Mouse (Mus musculus): ENCODE measurements around the gene Spen.
"Not testable (repeated sequence)": the region's sequence is repeated elsewhere in the genome, so short reads cannot be mapped to it uniquely, and the experiment has no call there.

Gene Spen

DNA sequence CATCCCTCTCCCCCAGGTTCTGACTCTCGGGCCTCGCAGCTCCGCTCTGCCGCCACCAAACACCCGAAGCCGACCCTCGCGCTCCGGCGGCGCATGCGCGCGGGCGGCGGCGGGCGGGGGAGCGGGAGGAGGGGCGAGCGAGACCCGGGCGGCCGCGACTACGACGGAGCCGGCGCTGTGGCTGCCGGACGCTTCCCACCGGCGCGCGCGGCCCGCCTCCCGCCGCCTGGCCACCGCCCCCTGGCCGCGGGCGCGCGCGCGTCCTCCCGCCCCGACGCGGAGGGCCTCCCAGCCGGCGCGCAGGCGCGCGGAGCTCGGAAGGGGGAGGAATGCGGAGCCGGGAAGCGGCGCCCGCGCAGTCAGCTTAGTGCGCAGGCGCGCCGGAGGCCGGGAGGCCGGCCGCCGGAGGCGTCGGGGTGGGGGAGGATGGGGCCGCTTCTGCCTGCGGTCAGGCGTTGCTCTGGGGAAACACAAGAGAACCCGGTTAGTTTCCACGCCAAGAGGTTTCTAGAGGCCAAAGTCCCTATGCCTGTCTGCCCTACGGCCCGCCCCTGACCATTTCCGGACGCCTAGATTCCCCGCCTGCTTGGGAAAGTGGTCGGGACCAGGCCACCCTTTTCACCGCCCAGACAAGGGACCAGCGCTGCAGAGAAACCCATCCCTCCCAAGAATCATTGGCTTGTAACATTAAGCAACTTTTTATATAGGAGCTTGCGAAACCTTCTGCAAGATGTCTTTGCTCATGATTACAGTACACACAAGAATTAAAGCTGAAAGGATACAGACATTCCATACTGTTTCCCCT, at the start of gene Spen:
Gene Spen (minus strand): TSS at position 190 of the 805 bp plus-strand sequence.
- peak; percentile 95 to 99 for DNase-seq

DNA sequence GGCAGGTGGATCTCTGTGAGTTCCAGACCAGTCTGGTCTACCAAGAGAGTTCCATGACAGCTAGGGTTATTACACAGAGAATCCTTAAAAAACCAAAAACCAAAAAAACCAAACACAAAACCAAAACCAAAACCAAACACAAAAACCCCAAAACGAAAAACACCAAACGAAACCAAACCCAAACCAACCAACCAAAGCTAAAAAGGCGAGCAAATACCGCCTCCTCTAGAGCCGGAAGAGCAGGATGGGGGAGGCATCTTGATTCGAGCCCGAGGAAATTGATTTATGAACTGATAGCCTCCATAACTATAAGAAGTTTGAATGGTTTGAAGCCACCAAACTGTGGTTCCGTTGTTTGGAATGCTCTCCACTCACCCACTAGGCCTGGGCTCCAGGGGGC, 45.5 kb upstream of the Spen start:
- no peak for DNase-seq

DNA sequence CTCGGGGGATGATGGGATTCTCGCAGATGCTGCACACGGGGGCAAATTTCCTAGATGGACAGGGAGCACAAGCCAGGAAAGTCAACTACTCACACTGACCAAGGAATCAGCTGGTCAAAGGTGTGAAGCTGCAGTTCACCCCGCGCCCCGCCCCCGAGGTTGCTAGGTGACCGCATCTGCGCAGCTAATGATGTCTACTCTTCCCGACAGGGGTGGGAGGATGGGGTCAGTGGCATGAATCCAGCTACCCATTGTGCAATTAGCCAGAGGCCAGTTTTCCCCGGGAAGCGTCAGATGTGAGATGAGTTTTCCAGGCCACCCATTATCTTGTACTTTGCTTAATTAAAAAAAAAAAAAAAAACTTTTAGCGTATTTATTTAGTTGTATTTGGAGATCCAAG, 42.7 kb upstream of the Spen start:
- no peak for DNase-seq

DNA sequence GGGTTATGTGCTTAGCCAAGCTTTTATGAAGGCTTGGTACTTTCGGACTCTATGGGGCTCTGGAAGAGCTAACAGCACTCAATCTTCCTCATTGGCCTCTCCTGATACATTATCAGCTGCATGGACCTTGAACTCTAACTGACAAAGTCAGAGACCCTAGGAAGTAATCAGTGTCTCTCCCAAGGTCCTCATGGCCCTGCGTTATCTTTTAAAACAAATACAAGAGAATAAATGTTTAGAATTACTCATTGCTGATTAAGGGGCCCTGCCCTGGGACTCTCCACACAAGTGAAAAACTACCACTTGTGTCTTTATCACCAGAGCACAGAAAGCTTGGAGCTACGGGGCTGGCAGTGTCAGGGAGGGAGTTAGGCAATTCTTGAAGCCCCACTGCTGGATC, 40.4 kb upstream of the Spen start:
- peak in 1 of 2 experiments; percentile 32 for DNase-seq

DNA sequence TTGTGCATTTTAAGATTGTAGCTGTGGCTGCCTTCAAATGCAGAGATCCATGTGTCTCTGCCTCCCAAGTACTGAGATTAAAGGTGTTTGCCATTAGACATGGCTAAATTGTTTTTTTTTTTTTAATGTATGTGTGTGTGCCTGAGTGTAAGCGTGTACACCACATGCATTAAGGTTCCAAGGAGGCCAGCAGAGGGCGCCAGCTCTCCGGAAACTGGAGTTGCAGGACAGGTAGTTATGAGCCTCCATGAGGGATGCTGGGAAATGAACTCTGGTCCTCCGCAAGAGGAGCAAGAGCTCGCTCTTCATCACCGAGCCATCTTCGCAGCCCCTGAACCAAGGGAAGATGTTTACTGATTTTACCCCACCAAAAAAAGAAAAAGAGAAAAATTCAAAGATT, 38.5 kb upstream of the Spen start:
- no peak for DNase-seq

DNA sequence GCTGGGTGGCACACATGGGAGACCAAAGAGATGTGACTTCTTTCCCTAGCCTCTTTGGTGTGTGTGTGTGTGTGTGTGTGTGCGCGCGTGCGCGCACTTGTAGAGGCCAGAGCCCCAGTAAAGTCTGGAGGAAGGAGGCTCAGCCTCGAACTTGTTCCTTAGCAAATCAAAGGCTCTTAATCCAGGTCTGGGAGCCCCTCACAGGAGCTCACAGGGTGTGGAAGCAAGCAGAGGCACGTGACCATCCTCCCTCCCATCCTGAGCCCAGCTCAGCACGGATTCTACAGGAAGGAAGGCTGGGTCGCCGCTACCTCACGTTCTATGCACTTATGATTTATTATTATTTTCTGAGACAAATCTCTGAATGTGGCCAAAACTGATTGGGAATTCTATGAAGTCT, 38.0 kb upstream of the Spen start:
- DNase-seq, result no peak

DNA sequence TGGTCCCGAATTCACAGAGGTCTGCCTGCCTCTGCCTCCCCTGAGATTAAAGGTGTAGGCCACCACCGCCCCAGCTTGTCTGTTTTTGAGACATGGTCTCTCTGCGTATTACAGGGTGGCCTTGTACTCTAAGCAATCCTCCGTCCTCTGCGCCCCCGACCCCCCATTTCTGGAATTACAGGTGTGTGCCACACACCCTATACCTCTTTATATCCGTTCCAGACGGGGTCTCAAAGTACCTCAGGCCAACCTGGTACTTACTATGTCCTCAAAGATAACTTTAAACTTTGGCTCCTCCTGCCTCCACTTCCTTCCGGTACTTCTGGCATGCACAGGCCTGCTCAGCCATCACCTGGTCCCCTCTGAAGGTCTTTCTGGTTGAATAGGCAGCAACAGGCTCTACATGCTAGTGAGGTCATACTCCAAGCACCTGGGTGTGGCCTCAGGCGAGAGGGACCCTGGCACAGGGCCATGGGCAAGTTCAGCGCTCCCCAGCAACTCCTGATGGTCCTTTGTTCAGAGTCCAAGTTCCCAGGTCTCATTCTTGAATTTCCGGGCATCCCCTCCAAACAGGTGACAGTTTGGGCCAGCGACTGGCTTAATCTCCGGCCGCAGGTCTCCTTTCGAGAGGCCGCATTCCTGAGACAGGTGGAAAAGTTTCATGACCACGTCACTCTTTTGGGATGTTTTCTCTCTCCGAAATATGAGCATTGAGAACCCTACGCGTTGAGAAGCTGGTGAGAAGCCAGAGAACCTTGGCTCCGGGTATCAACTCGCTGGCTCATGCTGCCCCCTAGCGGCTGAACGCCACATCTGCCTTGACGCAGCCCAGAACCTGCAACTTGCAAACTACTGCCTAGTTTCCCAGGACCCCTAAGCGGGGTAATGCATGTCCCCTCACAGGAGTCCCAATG, 36.6 kb upstream of the Spen start:
- peak; percentile 90 to 92 for DNase-seq

DNA sequence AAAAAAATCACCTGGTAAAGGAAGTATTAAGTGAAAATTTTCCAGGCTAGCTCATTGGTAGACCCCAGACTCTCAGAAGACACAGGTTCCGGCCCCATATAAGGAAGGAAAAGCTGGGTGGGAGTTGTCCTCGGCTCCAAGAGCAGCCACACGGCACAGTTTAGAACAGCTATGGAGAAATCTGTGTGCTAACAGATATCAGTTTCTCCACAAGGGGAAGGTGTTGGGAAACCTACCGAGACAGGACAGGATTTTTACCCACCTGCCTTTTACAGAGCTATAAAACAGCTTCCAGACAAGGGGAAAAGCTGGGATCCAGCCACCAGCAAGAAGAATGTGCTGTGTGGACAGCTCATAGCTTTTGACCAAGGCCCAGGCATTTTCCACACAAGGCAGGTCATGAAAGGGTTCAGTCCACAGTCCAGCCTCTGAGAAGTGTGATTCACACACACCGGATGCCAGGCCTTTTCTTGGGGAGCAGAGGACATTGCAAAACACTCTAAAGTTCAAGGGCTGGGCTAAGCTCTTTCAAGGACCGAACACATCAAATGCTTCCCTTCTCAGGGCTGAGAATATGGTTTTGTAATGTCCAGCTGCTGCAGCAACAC, 35.1 kb upstream of the Spen start:
- peak; percentile 72 to 81 for DNase-seq

DNA sequence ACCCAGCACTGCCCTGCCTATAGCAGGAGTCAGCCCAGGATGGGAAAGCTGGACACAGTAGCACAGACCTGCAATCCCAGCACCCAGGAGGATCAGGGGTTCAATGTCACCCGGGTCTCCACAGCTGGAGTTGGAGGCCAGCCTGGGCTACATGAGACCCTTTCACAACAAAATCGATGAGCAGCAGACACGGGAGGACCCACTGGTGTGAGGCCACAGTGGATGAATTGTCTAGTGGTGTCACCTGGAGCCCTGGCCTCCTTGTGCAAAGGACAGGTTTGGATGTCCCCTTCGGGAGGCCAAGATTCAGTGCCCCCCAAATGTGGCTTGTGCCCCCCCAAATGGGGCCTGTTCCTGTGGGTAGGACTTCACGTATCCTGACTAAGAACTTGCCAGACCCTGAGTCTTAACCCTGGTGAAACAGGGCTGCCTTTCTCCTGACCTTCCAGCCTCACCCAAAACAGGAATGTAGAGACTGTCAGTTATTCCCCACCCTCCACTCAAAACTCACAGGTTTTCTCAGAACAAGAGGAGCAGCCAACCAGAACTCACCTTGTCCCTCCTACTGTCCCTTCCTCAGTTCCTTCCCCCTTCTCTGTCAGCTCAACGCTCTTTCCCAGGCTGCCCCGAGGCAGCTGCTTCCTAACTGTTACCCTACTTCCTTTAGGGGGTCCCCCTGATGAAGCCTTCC, 34.4 kb upstream of the Spen start:
- peak; percentile 44 to 47 for DNase-seq

DNA sequence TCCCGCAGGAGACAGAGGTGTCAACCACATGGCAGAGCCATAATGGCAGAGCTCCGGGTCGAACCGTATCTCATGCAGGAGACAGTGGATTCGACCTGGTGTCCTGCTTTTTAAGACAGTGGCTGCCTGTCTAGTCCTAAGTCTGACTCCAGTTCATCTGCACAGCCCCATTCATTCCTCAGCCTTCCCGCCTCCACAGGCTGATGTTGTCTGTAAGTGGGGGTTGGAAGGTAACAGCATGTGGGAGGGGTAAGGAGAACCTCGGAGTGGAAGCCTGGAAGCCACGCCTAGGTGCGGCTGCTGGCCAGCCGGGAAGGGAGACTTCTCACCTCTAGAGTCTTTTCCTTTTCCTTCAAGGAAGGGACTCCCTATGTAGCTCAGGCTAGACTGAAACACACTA, 33.5 kb upstream of the Spen start:
- DNase-seq, result peak; percentile 43 to 62

DNA sequence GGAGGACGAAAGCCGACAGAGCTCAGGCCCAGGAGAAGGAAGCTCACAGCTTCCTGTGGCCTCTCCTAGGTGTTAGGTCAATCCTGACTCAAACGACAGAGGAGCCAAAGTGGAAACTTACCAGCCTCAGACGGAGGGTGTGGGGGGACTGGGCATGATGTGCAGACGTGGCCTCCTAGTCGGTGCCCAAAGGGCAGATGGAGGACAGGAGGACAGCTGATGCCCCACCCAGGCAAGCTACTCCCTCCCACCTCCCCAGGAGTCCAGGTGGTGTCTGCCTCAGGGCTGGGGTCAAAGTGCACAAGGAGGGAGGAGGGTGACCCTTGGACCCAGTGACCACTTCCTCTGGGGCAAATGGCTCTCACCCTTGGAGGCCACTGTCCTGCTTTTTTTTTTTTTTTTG, 32.9 kb upstream of the Spen start:
- DNase-seq, result peak in 1 of 2 experiments; percentile 20

DNA sequence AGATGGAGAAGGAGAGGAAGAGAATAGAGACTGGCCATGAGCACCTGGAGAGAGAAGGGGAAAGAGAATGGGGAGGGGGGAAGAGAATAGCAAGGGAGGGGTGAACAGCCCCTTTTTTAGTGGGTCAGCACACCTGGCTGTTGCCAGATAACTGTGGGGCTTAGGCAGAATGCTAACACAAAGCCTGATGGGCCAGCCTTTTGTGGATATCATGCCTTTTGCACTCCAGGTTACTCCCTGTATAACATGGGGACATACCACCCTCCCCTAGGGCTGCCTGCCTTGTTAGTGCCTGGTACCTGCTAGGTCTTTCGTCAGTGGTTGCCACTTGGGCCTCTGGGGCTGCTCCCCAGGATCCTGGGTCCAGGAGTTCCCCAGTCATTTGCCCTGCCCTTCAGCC, 32.4 kb upstream of the Spen start:
- no peak for DNase-seq

DNA sequence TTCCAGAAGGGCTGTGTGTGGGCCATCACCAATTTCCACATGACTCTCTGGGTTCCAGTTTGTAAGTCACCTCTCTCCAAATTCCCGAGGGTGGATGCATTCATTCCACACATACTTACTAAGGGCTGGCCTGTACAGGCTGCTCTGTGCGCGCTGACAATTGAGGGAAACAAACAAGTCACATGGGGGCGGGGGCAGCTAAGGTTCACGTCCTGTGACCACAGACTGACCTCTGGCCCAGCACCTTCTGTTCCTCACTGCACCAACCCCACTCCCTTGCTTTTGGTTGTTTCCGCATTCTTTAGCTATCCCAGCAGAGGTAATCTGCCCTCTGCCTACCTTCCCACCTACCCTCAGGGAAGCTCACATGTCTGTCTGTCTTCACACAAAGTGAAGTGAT, 31.6 kb upstream of the Spen start:
- peak; percentile 63 to 70 for DNase-seq

DNA sequence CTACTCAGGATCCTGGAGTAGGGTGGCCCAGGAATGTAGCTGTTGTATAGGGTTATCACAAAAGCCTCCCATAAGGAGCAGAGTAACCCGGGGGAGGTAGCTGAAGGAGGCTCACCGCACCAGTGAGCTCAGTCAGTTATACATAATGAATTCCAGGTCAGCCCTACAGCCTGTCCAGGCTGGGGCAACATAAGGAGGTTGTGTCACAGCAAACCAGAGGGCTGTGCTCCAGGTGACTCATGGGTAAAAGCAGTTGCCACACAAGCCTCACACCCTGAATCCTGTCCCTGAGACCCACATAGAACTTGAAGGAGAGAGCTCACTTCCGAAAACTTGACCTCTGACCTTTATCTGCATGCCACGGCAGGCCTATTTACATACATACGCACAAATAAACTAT, 30.6 kb upstream of the Spen start:
- no peak for DNase-seq

DNA sequence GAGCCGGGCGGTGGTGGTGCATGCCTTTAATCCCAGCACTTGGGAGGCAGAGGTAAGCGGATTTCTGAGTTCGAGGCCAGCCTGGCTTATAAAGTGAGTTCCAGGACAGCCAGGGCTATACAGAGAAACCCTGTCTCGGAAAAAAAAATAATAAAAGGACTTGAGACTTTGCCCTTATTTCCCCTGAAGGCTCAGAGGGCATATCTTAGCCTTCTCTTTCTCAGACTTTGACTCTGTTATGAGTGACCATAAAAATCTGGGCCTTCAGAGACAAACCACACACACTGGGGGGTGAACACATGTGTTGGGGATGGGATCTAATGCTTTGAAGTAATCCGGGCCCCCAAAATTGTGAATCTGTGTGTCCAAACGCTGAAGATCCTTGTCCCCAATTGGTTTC, 28.8 kb upstream of the Spen start:
- DNase-seq, result not testable (repeated sequence)

DNA sequence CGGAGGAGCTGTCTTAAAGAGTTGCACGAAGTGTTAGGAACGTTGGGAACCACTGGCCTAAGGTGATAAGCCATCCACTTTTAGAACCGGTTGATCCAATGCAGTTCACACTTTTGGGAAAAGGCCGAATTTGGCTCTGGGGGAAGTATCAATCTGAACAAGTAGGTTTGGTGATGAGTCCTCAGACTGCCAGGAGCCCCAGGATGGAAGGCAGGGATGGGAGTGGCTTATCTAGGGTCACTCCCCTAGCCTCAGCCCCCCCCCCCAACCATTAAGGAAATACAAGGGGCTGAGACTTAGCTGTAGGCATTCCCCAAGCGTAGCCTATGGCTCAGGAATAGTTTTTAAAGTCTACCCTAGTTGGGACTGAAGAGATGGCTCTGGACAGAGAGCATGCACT, 27.8 kb upstream of the Spen start:
- DNase-seq, result no peak

DNA sequence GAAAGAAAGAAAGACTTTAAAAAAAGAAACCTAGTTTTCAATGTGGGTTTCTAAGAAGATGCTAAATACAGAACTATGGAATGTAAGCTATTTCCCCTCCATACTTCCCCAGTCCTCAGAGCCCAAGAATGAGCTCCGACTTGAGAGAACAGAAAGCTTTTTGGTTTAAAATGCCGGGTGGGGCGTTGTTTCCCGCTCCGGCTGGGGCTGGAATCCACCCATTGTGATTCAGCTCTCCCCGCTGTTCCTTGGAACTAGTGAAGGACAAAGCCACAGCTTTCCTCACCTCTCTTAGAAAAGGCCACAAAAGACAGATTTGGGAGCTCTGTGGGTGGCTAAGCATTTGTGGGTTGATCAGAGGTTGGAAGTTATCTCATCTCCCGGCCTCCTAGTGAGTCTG, 26.9 kb upstream of the Spen start:
- no peak for DNase-seq

DNA sequence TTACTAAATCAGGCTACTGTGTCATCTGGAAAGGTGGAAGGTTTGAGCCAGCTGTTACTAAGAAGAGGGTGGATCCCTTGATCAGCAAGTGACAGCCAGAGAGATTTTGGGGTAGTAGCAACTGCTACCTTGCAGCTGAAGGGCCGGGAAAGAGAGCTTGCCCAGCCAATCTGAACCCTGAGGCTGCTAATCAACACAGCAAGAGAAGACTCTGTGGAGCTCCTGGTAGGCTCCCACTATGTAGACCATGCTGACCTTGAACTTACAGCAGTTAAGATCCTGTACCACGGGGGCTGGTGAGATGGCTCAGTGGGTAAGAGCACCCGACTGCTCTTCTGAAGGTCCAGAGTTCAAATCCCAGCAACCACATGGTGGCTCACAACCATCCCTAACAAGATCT, 26.3 kb upstream of the Spen start:
- no peak for DNase-seq

DNA sequence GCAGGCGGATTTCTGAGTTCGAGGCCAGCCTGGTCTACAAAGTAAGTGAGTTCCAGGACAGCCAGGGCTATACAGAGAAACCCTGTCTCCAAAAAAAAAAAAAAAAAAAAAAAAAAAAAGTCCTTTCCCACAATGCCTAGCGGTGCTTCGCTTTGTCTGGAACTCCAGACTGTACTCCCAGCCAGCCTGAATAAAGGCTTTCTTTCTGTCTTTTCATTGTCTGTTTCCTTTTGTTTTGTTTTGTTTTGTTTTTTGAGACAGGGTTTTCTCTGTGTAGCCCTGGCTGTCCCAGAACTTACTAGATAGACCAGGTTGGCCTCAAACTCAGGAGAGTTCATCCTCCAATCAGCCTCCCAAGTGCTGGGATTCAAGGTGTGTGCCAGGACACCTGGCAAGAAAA, 25.8 kb upstream of the Spen start:
- no peak for DNase-seq

DNA sequence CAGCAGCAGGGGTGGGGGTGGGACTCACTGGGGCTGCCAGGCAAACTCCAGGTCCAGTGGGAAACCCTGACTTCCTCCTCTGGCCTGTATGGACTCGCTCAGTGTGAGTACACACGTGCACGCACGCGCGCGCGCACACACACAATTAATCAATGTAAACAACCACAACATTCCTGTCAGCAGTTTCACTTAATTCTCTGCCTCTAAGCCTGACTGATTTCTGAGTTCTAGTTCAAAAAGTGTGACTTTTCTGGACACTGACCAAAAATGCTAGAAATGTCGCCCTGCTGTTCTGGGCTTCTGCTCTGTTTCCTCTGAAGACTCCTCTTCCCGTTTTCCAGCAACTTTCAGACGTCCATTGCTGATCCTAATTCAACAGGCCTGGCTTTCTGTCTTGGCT, 23.9 kb upstream of the Spen start:
- DNase-seq, result peak in 1 of 2 experiments; percentile 53

DNA sequence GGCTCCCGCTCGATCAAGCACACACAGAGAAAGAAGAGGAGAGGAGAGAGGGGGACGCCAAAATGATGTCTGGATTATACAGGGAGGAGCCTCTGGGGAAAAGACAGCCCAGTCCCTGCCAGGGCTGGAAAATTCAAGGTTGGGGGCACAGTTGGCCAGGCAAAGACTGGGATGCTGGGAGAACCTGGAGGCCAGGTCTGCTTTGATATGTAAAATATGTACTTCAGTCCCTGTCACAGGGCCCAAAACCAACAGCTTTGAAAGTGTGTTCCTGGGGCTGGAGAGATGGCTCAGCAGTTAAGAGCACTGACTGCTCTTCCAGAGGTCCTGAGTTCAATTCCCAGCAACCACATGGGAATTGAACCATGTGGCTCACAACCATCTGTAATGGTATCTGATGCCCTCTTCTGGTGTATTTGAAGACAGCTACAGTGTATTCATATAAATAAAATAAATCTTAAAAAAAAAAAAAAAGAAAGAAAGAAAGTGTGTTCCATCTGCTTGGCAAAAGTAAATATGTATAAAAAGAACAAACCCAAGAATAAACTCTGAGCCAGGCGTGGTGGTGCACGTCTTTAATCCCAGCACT, 23.0 kb upstream of the Spen start:
- DNase-seq, result not testable (repeated sequence)

DNA sequence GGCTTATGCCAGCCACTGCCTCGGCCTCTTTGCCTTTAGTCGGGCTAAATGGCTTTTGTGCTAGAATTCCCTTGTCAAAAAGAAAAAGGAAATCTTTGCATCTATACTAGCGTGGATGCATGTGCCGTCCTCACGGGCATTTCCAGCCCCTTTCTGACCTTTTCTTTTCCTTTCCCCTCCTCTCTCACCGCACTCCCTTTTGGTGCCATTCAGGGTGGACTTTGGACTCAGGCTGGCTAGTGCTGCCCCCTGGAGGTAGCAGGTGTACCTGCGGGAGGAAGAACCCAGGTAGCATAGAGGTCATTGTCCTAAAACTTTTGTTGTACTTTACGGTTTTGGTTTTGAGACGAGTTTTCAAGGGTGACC, 21.5 kb upstream of the Spen start:
- DNase-seq, result peak; percentile 77 to 86

Measured in lung, postnatal 4 days (tissue).